Comparison of ENCODE assay signal across 11 mouse cellular contexts in the genomic region with DNA sequence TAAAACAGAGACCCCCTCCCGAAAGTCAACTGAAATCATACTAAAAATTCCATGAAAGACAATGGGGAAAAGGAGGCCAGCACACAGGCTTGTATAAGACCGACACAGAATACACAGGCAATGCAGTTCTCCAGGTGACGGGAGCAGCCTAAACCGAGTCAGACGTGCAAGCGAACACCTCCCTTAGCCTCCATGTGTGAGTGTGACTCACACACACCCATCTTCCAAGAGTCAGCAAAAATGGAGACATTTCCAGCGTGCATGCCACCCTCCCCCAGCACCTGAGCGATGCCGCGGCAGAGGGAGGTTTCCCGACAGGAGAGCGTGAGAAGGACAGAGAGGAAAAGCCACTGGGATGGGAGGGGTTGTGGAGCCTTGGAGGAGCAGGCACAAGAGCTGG.
"Had no signal": no experiment of that assay in that cellular context is flagged by ENCODE, and none has a peak within 500 bp of the region (broad histone marks: within the 10 kb centered on the region; RNA-seq: fewer than 3 reads in every experiment).

No protein-coding gene starts in this region.

- H3K4me1 ChIP-seq: liver, embryonic 15.5 days had no signal

- H3K9me3 ChIP-seq: liver, embryonic 15.5 days; midbrain, embryonic 12.5 days had no signal

- H3K4me2 ChIP-seq: liver, embryonic 11.5 days; liver, embryonic 15.5 days; midbrain, embryonic 12.5 days had no signal

- DNase-seq: kidney, adult 18-20 months; kidney, postnatal 10 days; kidney, postnatal 4 days; lung, adult 2 months; lung, postnatal 36 days; thymus, postnatal 36 days had no signal

- H3K9ac ChIP-seq: liver, embryonic 15.5 days; midbrain, embryonic 12.5 days had no signal

- H3K27me3 ChIP-seq: liver, embryonic 15.5 days had no signal

- H3K27ac ChIP-seq: layer of hippocampus, adult 2 months; liver, embryonic 15.5 days had no signal

- H3K36me3 ChIP-seq: liver, embryonic 15.5 days; midbrain, embryonic 12.5 days had no signal

- H3K4me3 ChIP-seq: layer of hippocampus, adult 2 months; liver, embryonic 15.5 days; midbrain, embryonic 12.5 days had no signal

- ATAC-seq: lung, postnatal 0 days had no signal
